Mouse (Mus musculus) thymus, adult 2 months (tissue): Measurements from ENCODE around the gene Ankrd2.

Source experiments
- CTCF ChIP-seq: fragments of 200-500 bp; IDR thresholded peaks from 2 replicates; pipeline ENCODE4 v1.5.1; 2012; ENCODE audit warnings: mild to moderate bottlenecking, control low read depth, low read length, moderate library complexity, borderline replicate concordance; ENCODE audit not compliant: control insufficient read depth, poor library complexity, insufficient read depth; ENCODE audit errors: extremely low read depth
- POLR2A ChIP-seq: fragments of 200-500 bp; IDR thresholded peaks from 2 replicates; pipeline ENCODE4 v1.6.1; 2012; ENCODE audit warnings: mild to moderate bottlenecking, low read length, control low read depth, moderate library complexity; ENCODE audit not compliant: control insufficient read depth, poor library complexity, insufficient read depth; ENCODE audit errors: extremely low read depth

DNA sequence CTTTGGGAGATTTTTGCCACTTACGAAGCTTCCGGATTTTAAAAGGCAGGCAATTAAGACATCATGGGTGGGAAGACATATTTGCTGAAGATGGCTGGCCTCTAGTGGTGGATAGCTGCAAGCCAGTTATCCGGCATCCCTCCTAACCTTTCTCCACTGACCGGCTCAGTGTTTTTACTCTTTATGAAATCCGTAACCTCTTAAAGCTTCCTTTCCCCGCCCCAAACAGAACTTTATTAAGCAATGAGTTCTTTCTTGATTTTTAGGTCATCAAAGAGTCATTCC is 33.4 kb downstream of the Ankrd2 start:
- TF ChIP-seq CTCF (no peak), POLR2A (no peak)
